Mouse (Mus musculus): ENCODE measurements around the gene Klhdc1. TPM values are rescaled to one million over a fixed set of nuclear protein-coding genes. Genes with fewer than 3 reads are reported as not detected.
A peak's percentile ranks its signal among the peaks of the same experiment; 100 is the strongest.

The Klhdc1 gene
- total RNA-seq, 2 experiments from 2014 or later: 20.4 to 22.5 TPM

GRCm38 (mm10) chr12:69299831-69300230, 58.9 kb downstream of the Klhdc1 start:
- Histone ChIP-seq H3K27ac (no peak overlapping the region), H3K4me3 (no peak overlapping the region)
- intact Hi-C loops (cut with DNase I): no loop called here
- TF ChIP-seq CTCF (IDR thresholded peaks at IDR 0.05): no peak
- no peak for DNase-seq (ENCODE audit: extremely low spot score in 1 of 2, low spot score in 2 of 2)

- Histone ChIP-seq H3K27ac (no peak overlapping the region), H3K4me3 (no peak overlapping the region)
- intact Hi-C loops (cut with DNase I): no loop called here
- no peak for TF ChIP-seq CTCF (IDR thresholded peaks at IDR 0.05)
- DNase-seq (ENCODE audit: extremely low spot score in 1 of 2, low spot score in 2 of 2): no peak
Measured at GRCm38 (mm10) chr12:69300391-69300790, 59.4 kb downstream of the Klhdc1 start.

- intact Hi-C loops (cut with DNase I): no loop called here
- DNase-seq (ENCODE audit: extremely low spot score in 1 of 2, low spot score in 2 of 2): no peak
- Histone ChIP-seq H3K4me3 (no peak overlapping the region), H3K27ac (no peak overlapping the region)
- no peak for TF ChIP-seq CTCF (IDR thresholded peaks at IDR 0.05)
Measured at GRCm38 (mm10) chr12:69302171-69302570, 61.2 kb downstream of the Klhdc1 start.

GRCm38 (mm10) chr12:69304051-69304450, 63.1 kb downstream of the Klhdc1 start:
- intact Hi-C loops (cut with DNase I): no loop called here
- no peak overlapping the region for H3K4me3 ChIP-seq
- no peak overlapping the region for H3K27ac ChIP-seq
- no peak for DNase-seq (ENCODE audit: extremely low spot score in 1 of 2, low spot score in 2 of 2)
- no peak for TF ChIP-seq CTCF (IDR thresholded peaks at IDR 0.05)

GRCm38 (mm10) chr12:69306333-69306732, 65.4 kb downstream of the Klhdc1 start:
- no peak for DNase-seq (ENCODE audit: extremely low spot score in 1 of 2, low spot score in 2 of 2)
- Histone ChIP-seq H3K27ac (no peak overlapping the region), H3K4me3 (no peak overlapping the region)
- TF ChIP-seq CTCF (IDR thresholded peaks at IDR 0.05): no peak
- intact Hi-C loops (cut with DNase I): no loop called here

- no peak for DNase-seq (ENCODE audit: extremely low spot score in 1 of 2, low spot score in 2 of 2)
- H3K27ac ChIP-seq: no peak overlapping the region
- no peak for TF ChIP-seq CTCF (IDR thresholded peaks at IDR 0.05)
- no peak overlapping the region for H3K4me3 ChIP-seq
- intact Hi-C loops (cut with DNase I): loop anchor here (5.0 kb wide), 1 partner anchor 38 kb away; no protein-coding TSS in a partner anchor
Measured at GRCm38 (mm10) chr12:69309659-69310058, 68.7 kb downstream of the Klhdc1 start.

- DNase-seq (ENCODE audit: extremely low spot score in 1 of 2, low spot score in 2 of 2): no peak
- Histone ChIP-seq H3K4me3 (no peak overlapping the region), H3K27ac (no peak overlapping the region)
- intact Hi-C loops (cut with DNase I): no loop called here
- no peak for TF ChIP-seq CTCF (IDR thresholded peaks at IDR 0.05)
Measured at GRCm38 (mm10) chr12:69318431-69318830, 77.5 kb downstream of the Klhdc1 start.

- no peak for TF ChIP-seq CTCF (IDR thresholded peaks at IDR 0.05)
- no peak for DNase-seq (ENCODE audit: extremely low spot score in 1 of 2, low spot score in 2 of 2)
- Histone ChIP-seq H3K4me3 (no peak overlapping the region), H3K27ac (no peak overlapping the region)
- intact Hi-C loops (cut with DNase I): no loop called here
Measured at GRCm38 (mm10) chr12:69331187-69331586, 90.2 kb downstream of the Klhdc1 start.

- Histone ChIP-seq H3K27ac (no peak overlapping the region), H3K4me3 (no peak overlapping the region)
- intact Hi-C loops (cut with DNase I): no loop called here
- no peak for TF ChIP-seq CTCF (IDR thresholded peaks at IDR 0.05)
- DNase-seq (ENCODE audit: extremely low spot score in 1 of 2, low spot score in 2 of 2): no peak
Measured at GRCm38 (mm10) chr12:69332147-69332546, 91.2 kb downstream of the Klhdc1 start.

GRCm38 (mm10) chr12:69333547-69333946, 92.6 kb downstream of the Klhdc1 start:
- intact Hi-C loops (cut with DNase I): no loop called here
- Histone ChIP-seq H3K4me3 (no peak overlapping the region), H3K27ac (no peak overlapping the region)
- peak; percentile 62 for TF ChIP-seq CTCF (IDR thresholded peaks at IDR 0.05)
- DNase-seq (ENCODE audit: extremely low spot score in 1 of 2, low spot score in 2 of 2): no peak

Other genes starting within 250 kb of the Klhdc1 start
- gene Rps29, start 82.0 kb upstream of the Klhdc1 start, total RNA-seq (2021): 1,000 to 10,000 TPM; 1,087 to 1,104 TPM
- gene Lrr1, start 72.4 kb upstream of the Klhdc1 start, total RNA-seq (2021): not detected
- gene Rpl36al, start 57.1 kb upstream of the Klhdc1 start, total RNA-seq (2021): 100 to 1,000 TPM; 174 to 177 TPM
- gene Mgat2, start 57.0 kb upstream of the Klhdc1 start, total RNA-seq (2021): 10 to 100 TPM; 27.0 to 28.9 TPM
- 1 to 10 TPM; 4.8 to 6.1 TPM for gene Gm49383, start 44.1 kb upstream of the Klhdc1 start, total RNA-seq (2021)
- 1 to 10 TPM; 1.7 TPM for gene Dnaaf2, start 42.7 kb upstream of the Klhdc1 start, total RNA-seq (2021)
- 1 to 10 TPM; 3.1 to 4.5 TPM for gene Gm49384, start 36.9 kb upstream of the Klhdc1 start, total RNA-seq (2021)
- under 1 TPM; 0.40 to 0.66 TPM for gene Pole2, start 13.0 kb upstream of the Klhdc1 start, total RNA-seq (2021)
- 100 to 1,000 TPM; 126 to 147 TPM for gene Klhdc2, start 55.5 kb downstream of the Klhdc1 start, total RNA-seq (2021)
- 10 to 100 TPM; 46.3 to 53.7 TPM for gene Nemf, start 116.0 kb downstream of the Klhdc1 start, total RNA-seq (2021)
- 10 to 100 TPM; 56.8 to 58.9 TPM for gene Arf6, start 131.0 kb downstream of the Klhdc1 start, total RNA-seq (2021)
- gene Gm9887, start 131.3 kb downstream of the Klhdc1 start, total RNA-seq (2021): 1 to 10 TPM; 1.2 TPM

Data from left cerebral cortex, adult 2 months (tissue).